Mouse (Mus musculus) CH12.LX (cell line): ENCODE measurements around the gene Rps11. TPM values are rescaled to one million over a fixed set of nuclear protein-coding genes. Genes with fewer than 3 reads are reported as not detected.

ENCODE experiments used
- DNase-seq: peaks from one replicate; pipeline ENCODE4 v3.0.0-alpha.2; 2013; ENCODE audit errors: extremely low read depth
- H3K27ac ChIP-seq: 2 replicates; pipeline ENCODE4 v1.5.1; 2012; ENCODE audit warnings: low read depth, mild to moderate bottlenecking, control low read depth, moderate library complexity; ENCODE audit not compliant: insufficient read depth
- H3K27me3 ChIP-seq: replicated peaks from 2 replicates; pipeline ENCODE3; 2012; ENCODE audit warnings: inconsistent platforms
- H3K36me3 ChIP-seq, 2 experiments: replicated peaks in 1 of 2; 2 replicates each; pipeline versions ENCODE3 to v1.6.1; 2012; ENCODE audit warnings: inconsistent platforms in 1 of 2, low read length in 1 of 2, mild to moderate bottlenecking in 1 of 2, mixed read lengths in 1 of 2, moderate library complexity in 1 of 2; ENCODE audit not compliant: control insufficient read depth in 1 of 2, insufficient read depth in 1 of 2
- H3K4me1 ChIP-seq, 2 experiments: 2 replicates each; pipeline ENCODE4 v1.6.1; 2012; ENCODE audit warnings: inconsistent platforms in 1 of 2, moderate library complexity in 1 of 2; ENCODE audit not compliant: insufficient read depth in 2 of 2, control insufficient read depth in 1 of 2
- H3K4me2 ChIP-seq: 2 replicates; pipeline ENCODE4 v1.6.1; 2012; ENCODE audit warnings: low read depth, mild to moderate bottlenecking, control low read depth; ENCODE audit not compliant: poor library complexity, insufficient read depth, severe bottlenecking
- H3K4me3 ChIP-seq, 3 experiments: fragments of 150-350 bp in 1 of 3; sonication (generic) in 1 of 3; replicated peaks in 1 of 3; 2 replicates each; pipeline versions ENCODE3 to v1.5.1; 2011 to 2012; ENCODE audit warnings: low read depth in 2 of 3, low read length in 2 of 3, mild to moderate bottlenecking in 2 of 3, moderate library complexity in 2 of 3, control low read depth in 1 of 3, improper control_type of control experiment in 1 of 3, inconsistent platforms in 1 of 3, mixed read lengths in 1 of 3; ENCODE audit not compliant: poor library complexity in 1 of 3
- H3K79me2 ChIP-seq: replicated peaks from 2 replicates; pipeline ENCODE4 v1.6.1; 2012; ENCODE audit warnings: mild to moderate bottlenecking, moderate library complexity; ENCODE audit not compliant: control insufficient read depth, poor library complexity, insufficient read depth, severe bottlenecking; ENCODE audit errors: extremely low read depth
- H3K9ac ChIP-seq: 2 replicates; pipeline ENCODE4 v1.6.1; 2012; ENCODE audit warnings: low read depth, mild to moderate bottlenecking, control low read depth, moderate library complexity; ENCODE audit not compliant: insufficient read depth
- H3K9me3 ChIP-seq: replicated peaks from 2 replicates; pipeline ENCODE3; 2012; ENCODE audit warnings: low read length, inconsistent platforms, mixed read lengths
- CHD1 ChIP-seq: IDR thresholded peaks from 2 replicates; pipeline ENCODE4 v1.6.1; 2012; ENCODE audit warnings: low read depth, low read length, improper control_type of control experiment, inconsistent platforms
- CHD2 ChIP-seq: IDR thresholded peaks from 2 replicates; pipeline ENCODE4 v1.6.1; 2011; ENCODE audit warnings: low read length, improper control_type of control experiment
- ELF1 ChIP-seq: IDR thresholded peaks from 2 replicates; pipeline ENCODE4 v1.6.1; 2014; ENCODE audit warnings: low read depth, mild to moderate bottlenecking, inconsistent platforms, low read length, improper control_type of control experiment
- EP300 ChIP-seq: IDR thresholded peaks from 2 replicates; pipeline ENCODE4 v1.6.1; 2011; ENCODE audit warnings: low read length, improper control_type of control experiment
- ETS1 ChIP-seq: conservative IDR thresholded peaks from 2 replicates; pipeline ENCODE4 v1.6.1; 2012; ENCODE audit warnings: low read depth, mild to moderate bottlenecking, inconsistent platforms, low read length, improper control_type of control experiment, moderate library complexity
- HCFC1 ChIP-seq: IDR thresholded peaks from 2 replicates; pipeline ENCODE4 v1.6.1; 2012; ENCODE audit warnings: low read depth, mild to moderate bottlenecking, inconsistent platforms, low read length, improper control_type of control experiment
- IRF4 ChIP-seq: IDR thresholded peaks from 2 replicates; pipeline ENCODE4 v1.6.1; 2014; ENCODE audit warnings: low read depth, mild to moderate bottlenecking, inconsistent platforms, low read length, improper control_type of control experiment
- JUN ChIP-seq: IDR thresholded peaks from 2 replicates; pipeline ENCODE4 v1.6.1; 2011; ENCODE audit warnings: low read depth, mild to moderate bottlenecking, low read length, improper control_type of control experiment, moderate library complexity; ENCODE audit not compliant: insufficient read depth
- KAT2A ChIP-seq: IDR thresholded peaks from 2 replicates; pipeline ENCODE4 v1.6.1; 2012; ENCODE audit warnings: low read length, improper control_type of control experiment, inconsistent platforms; ENCODE audit not compliant: insufficient replicate concordance
- MAFK ChIP-seq: IDR thresholded peaks from 2 replicates; pipeline ENCODE4 v1.6.1; 2011; ENCODE audit warnings: low read length, improper control_type of control experiment; ENCODE audit not compliant: insufficient replicate concordance
- MAZ ChIP-seq: IDR thresholded peaks from 2 replicates; pipeline ENCODE4 v1.6.1; 2012; ENCODE audit warnings: low read depth, mild to moderate bottlenecking, inconsistent platforms, low read length, improper control_type of control experiment, moderate library complexity
- MEF2A ChIP-seq: IDR thresholded peaks from 2 replicates; pipeline ENCODE4 v1.6.1; 2014; ENCODE audit warnings: low read depth, mild to moderate bottlenecking, inconsistent platforms, low read length, improper control_type of control experiment, borderline replicate concordance
- MXI1 ChIP-seq: IDR thresholded peaks from 2 replicates; pipeline ENCODE4 v1.6.1; 2011; ENCODE audit warnings: mild to moderate bottlenecking, low read depth, low read length, improper control_type of control experiment
- MYC ChIP-seq: IDR thresholded peaks from 2 replicates; pipeline ENCODE4 v1.6.1; 2011; ENCODE audit warnings: low read depth, mild to moderate bottlenecking, improper control_type of control experiment, low read length
- NELFE ChIP-seq: IDR thresholded peaks from 2 replicates; pipeline ENCODE4 v1.6.1; 2011; ENCODE audit warnings: low read depth, low read length, improper control_type of control experiment
- PAX5 ChIP-seq: IDR thresholded peaks from 2 replicates; pipeline ENCODE4 v1.6.1; 2012; ENCODE audit warnings: low read length, inconsistent platforms, mixed read lengths
- POLR2AphosphoS2 ChIP-seq: IDR thresholded peaks from 2 replicates; pipeline ENCODE4 v1.6.1; 2011; ENCODE audit warnings: low read depth, low read length, improper control_type of control experiment
- RAD21 ChIP-seq: IDR thresholded peaks from 2 replicates; pipeline ENCODE4 v1.6.1; 2011; ENCODE audit warnings: low read depth, mild to moderate bottlenecking, low read length, improper control_type of control experiment, moderate library complexity
- SIN3A ChIP-seq: IDR thresholded peaks from 2 replicates; pipeline ENCODE4 v1.6.1; 2012; ENCODE audit warnings: low read length, improper control_type of control experiment, inconsistent platforms
- TBP ChIP-seq: conservative IDR thresholded peaks from 2 replicates; pipeline ENCODE4 v1.6.1; 2011; ENCODE audit warnings: low read depth, low read length, improper control_type of control experiment
- USF1 ChIP-seq: IDR thresholded peaks from 2 replicates; pipeline ENCODE4 v1.6.1; 2014; ENCODE audit warnings: low read depth, mild to moderate bottlenecking, inconsistent platforms, low read length, improper control_type of control experiment
- USF2 ChIP-seq: conservative IDR thresholded peaks from 2 replicates; pipeline ENCODE4 v1.6.1; 2011; ENCODE audit warnings: low read depth, low read length, improper control_type of control experiment
- ZC3H11A ChIP-seq: IDR thresholded peaks from 2 replicates; pipeline ENCODE4 v1.6.1; 2012; ENCODE audit warnings: low read depth, mild to moderate bottlenecking, inconsistent platforms, low read length, improper control_type of control experiment
- ZKSCAN1 ChIP-seq: IDR thresholded peaks from 2 replicates; pipeline ENCODE4 v1.6.1; 2012; ENCODE audit warnings: low read depth, inconsistent platforms, low read length, improper control_type of control experiment, borderline replicate concordance
- ZMIZ1 ChIP-seq: IDR thresholded peaks from 2 replicates; pipeline ENCODE4 v1.6.1; 2012; ENCODE audit warnings: low read depth, mild to moderate bottlenecking, inconsistent platforms, low read length, improper control_type of control experiment
- dilution Hi-C: fragments of 300-500 bp; cut with MboI; formaldehyde crosslinking; loops from 2 replicates; pipeline ENCODE4 v1.14.3; 2020; ENCODE audit warnings: low sequenced_read_pairs; ENCODE audit not compliant: extremely low pct_unique_long_range_greater_than_20kb, extremely low pct_ligation_motif_present
- in situ Hi-C: fragments of 300-500 bp; cut with MboI; formaldehyde crosslinking; loops from 3 replicates; pipeline ENCODE4 v1.14.3; 2019; ENCODE audit warnings: low sequenced_read_pairs, low pct_ligation_motif_present, low pct_unique_long_range_greater_than_20kb, mixed read lengths
- polyA plus RNA-seq: library from polyadenylated mRNA; unstranded; fragments of >175 nt; gene quantifications from 2 replicates; pipeline ENCODE4 v1.2.1, GENCODE M21; 2012; ENCODE audit warnings: low read depth; ENCODE audit not compliant: insufficient read length
- total RNA-seq, 2 experiments: library from RNA; depleted of rRNA; stranded (reverse); fragments of 300-350 nt in 1 of 2; fragments of >200 nt in 1 of 2; gene quantifications; 2 replicates each; pipeline ENCODE4 v1.2.3; 2012 to 2014

Rps11 gene
- total and polyA plus RNA-seq, 3 experiments: 898 to 1,839 (median 1,699) TPM

DNA sequence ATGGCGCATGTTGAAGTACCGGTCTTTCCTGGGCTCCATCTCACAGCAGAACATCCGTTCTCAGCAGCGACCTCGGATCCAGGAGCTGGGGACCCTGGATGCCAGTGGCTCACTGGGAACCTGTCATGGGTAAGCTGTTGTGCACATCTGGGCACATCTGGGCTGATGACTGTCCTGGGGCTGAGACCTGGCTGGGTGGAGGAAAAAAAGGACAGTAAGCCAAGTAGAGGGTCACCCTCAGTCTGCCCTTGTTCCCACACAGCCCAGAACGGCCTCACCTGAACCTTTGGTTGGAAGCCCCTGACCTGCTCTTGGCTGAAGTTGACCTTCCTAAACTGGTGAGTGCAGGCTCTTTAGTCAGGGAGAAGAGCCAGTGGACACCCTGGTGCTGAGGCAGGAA, 34.8 kb upstream of the Rps11 start:
- H3K4me1 ChIP-seq: peaks cover 0 to 20% of the 10 kb centered on the region in 2 experiments; a peak in 3 of 4 replicates
- in situ Hi-C loops: no loop called here
- H3K9me3 ChIP-seq: no peaks in the 10 kb centered on the region
- H3K27me3 ChIP-seq: peaks cover 14% of the 10 kb centered on the region
- no peak overlapping the region for H3K27ac ChIP-seq
- no peaks in the 10 kb centered on the region for H3K79me2 ChIP-seq
- H3K9ac ChIP-seq: no peak overlapping the region
- peaks cover 0 to 48% of the 10 kb centered on the region in 2 experiments for H3K36me3 ChIP-seq
- no peak for DNase-seq
- no peak overlapping the region for H3K4me3 ChIP-seq
- dilution Hi-C loops: no loop called here
- no peak overlapping the region for H3K4me2 ChIP-seq
- TF ChIP-seq IRF4: no peak
- TF ChIP-seq SIN3A: no peak
- TF ChIP-seq MXI1: no peak
- TF ChIP-seq ETS1: no peak
- no peak for TF ChIP-seq CHD2
- no peak for TF ChIP-seq CHD1
- no peak for TF ChIP-seq ZC3H11A
- TF ChIP-seq MEF2A: no peak
- TF ChIP-seq KAT2A: no peak
- no peak for TF ChIP-seq MAFK

GRCm38 (mm10) chr7:45157459-45157858, 33.2 kb upstream of the Rps11 start:
- Histone ChIP-seq H3K4me3 (no peak overlapping the region), H3K4me2 (no peak overlapping the region), H3K27me3 (peaks cover 1% of the 10 kb centered on the region), H3K4me1 (peaks cover 0 to 17% of the 10 kb centered on the region in 2 experiments; a peak in 3 of 4 replicates), H3K36me3 (peaks cover 0 to 48% of the 10 kb centered on the region in 2 experiments), H3K27ac (no peak overlapping the region), H3K9me3 (no peaks in the 10 kb centered on the region), H3K79me2 (no peaks in the 10 kb centered on the region), H3K9ac (no peak overlapping the region)
- in situ Hi-C loops (no loop called here), dilution Hi-C loops (no loop called here)
- TF ChIP-seq TBP (no peak), USF1 (no peak), EP300 (no peak), CHD1 (no peak), PAX5 (no peak)
- no peak for DNase-seq

DNA sequence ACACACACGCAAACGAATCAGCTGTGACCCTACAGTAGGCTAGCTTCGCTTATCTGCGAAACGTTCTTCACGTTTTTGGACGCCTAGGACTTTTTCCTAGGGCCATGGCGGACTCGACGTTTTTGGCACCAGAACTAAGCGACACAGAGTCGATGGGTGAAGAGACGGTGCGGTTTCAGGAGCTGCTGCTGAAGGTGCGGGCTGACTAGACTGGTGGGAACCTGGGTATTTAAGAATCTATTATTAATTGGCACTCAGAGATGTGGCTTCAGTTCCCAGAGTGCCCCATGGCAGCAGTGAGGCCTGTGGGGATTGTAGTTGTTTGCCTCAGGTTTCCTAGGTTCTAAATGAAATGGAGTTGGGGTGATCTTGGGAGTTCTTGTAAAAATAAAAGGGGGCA, 32.0 kb upstream of the Rps11 start:
- H3K79me2 ChIP-seq: no peaks in the 10 kb centered on the region

More for the DNA sequence above, 32.0 kb upstream of the Rps11 start:
- in situ Hi-C loops (no loop called here), dilution Hi-C loops (no loop called here)
- no peak for DNase-seq
- Histone ChIP-seq H3K27me3 (no peaks in the 10 kb centered on the region), H3K4me1 (peaks cover 0 to 18% of the 10 kb centered on the region in 2 experiments; a peak in 2 of 4 replicates), H3K9me3 (no peaks in the 10 kb centered on the region), H3K9ac (no peak overlapping the region), H3K36me3 (peaks cover 0 to 53% of the 10 kb centered on the region in 2 experiments), H3K27ac (no peak overlapping the region), H3K4me3 (no peak overlapping the region), H3K4me2 (no peak overlapping the region)
- TF ChIP-seq RAD21 (no peak), USF2 (no peak), ELF1 (no peak), IRF4 (no peak), SIN3A (no peak), MAZ (no peak), JUN (no peak), ZKSCAN1 (no peak), POLR2AphosphoS2 (no peak), ZMIZ1 (no peak), MEF2A (no peak), EP300 (no peak), MYC (no peak), USF1 (no peak), NELFE (no peak), HCFC1 (no peak), ZC3H11A (no peak), MXI1 (no peak)
